Mouse (Mus musculus) cortical plate, adult 2 months (tissue): Measurements from ENCODE around the gene Xlr5c. TPM values are rescaled to one million over a fixed set of nuclear protein-coding genes. Genes with fewer than 3 reads are reported as not detected.
"Not testable (repeated sequence)": the region's sequence is repeated elsewhere in the genome, so short reads cannot be mapped to it uniquely, and the experiment has no call there.

Experiments used
- H3K27ac ChIP-seq: fragments of 200-500 bp; 2 replicates; pipeline ENCODE4 v1.5.1; 2012; ENCODE audit warnings: low read length, control low read depth, inconsistent platforms; ENCODE audit not compliant: insufficient read depth
- H3K4me1 ChIP-seq: fragments of 200-500 bp; 2 replicates; pipeline ENCODE4 v1.6.1; 2011; ENCODE audit warnings: low read length; ENCODE audit not compliant: control insufficient read depth, insufficient read depth
- H3K4me3 ChIP-seq: fragments of 200-500 bp; 2 replicates; pipeline ENCODE4 v1.5.1; 2011; ENCODE audit warnings: mild to moderate bottlenecking, low read length, control low read depth; ENCODE audit not compliant: insufficient read depth
- CTCF ChIP-seq: fragments of 200-500 bp; IDR thresholded peaks from 2 replicates; pipeline ENCODE4 v1.5.1; 2011; ENCODE audit warnings: mild to moderate bottlenecking, control low read depth, low read length; ENCODE audit not compliant: insufficient read depth; ENCODE audit errors: extremely low read depth
- POLR2A ChIP-seq: fragments of 200-500 bp; IDR thresholded peaks from 2 replicates; pipeline ENCODE4 v1.6.1; 2011; ENCODE audit warnings: mild to moderate bottlenecking, low read length, control low read depth; ENCODE audit not compliant: insufficient read depth; ENCODE audit errors: extremely low read depth
- polyA plus RNA-seq: library from polyadenylated mRNA; depleted of rRNA; stranded (reverse); fragments of >200 nt; gene quantifications from 2 replicates; pipeline ENCODE4 v1.2.3, GENCODE M21; 2012; rRNA removed

The Xlr5c gene
- polyA plus RNA-seq = not detected in 2 replicates

GRCm38 (mm10) chrX:73292876-73293275 is at the start of gene Xlr5c, which contains the start of gene Xlr5a:
Gene Xlr5c (minus strand): TSS chrX:73292976.
Gene Xlr5a (minus strand): TSS chrX:73292976.
- H3K4me3 ChIP-seq, H3K4me1 ChIP-seq, H3K27ac ChIP-seq: not testable (repeated sequence)

- Histone ChIP-seq H3K4me1 (peaks cover 2% of the 10 kb centered on the region; the same call in 1 of the 2 replicates), H3K4me3 (peak within 1 kb of the TSS; percentile 83), H3K27ac (peak within 1 kb of the TSS; percentile 54; the same call in 1 of the 2 replicates)
- TF ChIP-seq POLR2A (no peak), CTCF (no peak)
These were observed 49.7 kb upstream of the Xlr5c start, which contains the start of gene Zfp275 for GRCm38 (mm10) chrX:73342483-73342895. Gene Zfp275 (plus strand): TSS chrX:73342621.

- TF ChIP-seq CTCF (no peak), POLR2A (no peak)
- Histone ChIP-seq H3K4me1 (peaks cover 2% of the 10 kb centered on the region; the same call in 1 of the 2 replicates), H3K4me3 (peak overlapping the region; percentile 83), H3K27ac (no peak overlapping the region)
These were observed 49.3 kb upstream of the Xlr5c start for GRCm38 (mm10) chrX:73342068-73342467.

GRCm38 (mm10) chrX:73341473-73341872 is 48.7 kb upstream of the Xlr5c start:
- TF ChIP-seq CTCF (no peak), POLR2A (no peak)
- no peak overlapping the region for H3K4me3 ChIP-seq
- H3K4me1 ChIP-seq = peaks cover 2% of the 10 kb centered on the region; the same call in 1 of the 2 replicates
- H3K27ac ChIP-seq = no peak overlapping the region

GRCm38 (mm10) chrX:73336740-73337139 is 44.0 kb upstream of the Xlr5c start, which contains the start of gene Gm45015:
Gene Gm45015 (minus strand): TSS chrX:73336840.
- TF ChIP-seq POLR2A = no peak
- TF ChIP-seq CTCF = no peak
- H3K4me3 ChIP-seq = no peak within 1 kb of the TSS
- H3K27ac ChIP-seq = no peak within 1 kb of the TSS
- H3K4me1 ChIP-seq = no peaks in the 10 kb centered on the region

GRCm38 (mm10) chrX:73333548-73333947 is 40.8 kb upstream of the Xlr5c start:
- no peak overlapping the region for H3K4me3 ChIP-seq
- no peaks in the 10 kb centered on the region for H3K4me1 ChIP-seq
- H3K27ac ChIP-seq = no peak overlapping the region
- TF ChIP-seq POLR2A = no peak
- TF ChIP-seq CTCF = no peak

GRCm38 (mm10) chrX:73327215-73327614 is 34.4 kb upstream of the Xlr5c start:
- no peak overlapping the region for H3K4me3 ChIP-seq
- no peak for TF ChIP-seq POLR2A
- TF ChIP-seq CTCF = no peak
- H3K4me1 ChIP-seq = no peaks in the 10 kb centered on the region
- no peak overlapping the region for H3K27ac ChIP-seq

GRCm38 (mm10) chrX:73321029-73321428 is 28.3 kb upstream of the Xlr5c start:
- TF ChIP-seq CTCF = no peak
- no peak for TF ChIP-seq POLR2A
- no peak overlapping the region for H3K4me3 ChIP-seq
- no peak overlapping the region for H3K27ac ChIP-seq
- H3K4me1 ChIP-seq = no peaks in the 10 kb centered on the region

GRCm38 (mm10) chrX:73312522-73312921 is 19.7 kb upstream of the Xlr5c start:
- Histone ChIP-seq H3K4me1 (no peaks in the 10 kb centered on the region), H3K4me3 (no peak overlapping the region), H3K27ac (no peak overlapping the region)
- no peak for TF ChIP-seq POLR2A
- TF ChIP-seq CTCF = no peak

GRCm38 (mm10) chrX:73295745-73296144 is 3.0 kb upstream of the Xlr5c start:
- H3K27ac ChIP-seq, H3K4me1 ChIP-seq, H3K4me3 ChIP-seq: not testable (repeated sequence)

GRCm38 (mm10) chrX:73265270-73265669 is 27.5 kb downstream of the Xlr5c start, which contains the start of gene Xlr3c:
Gene Xlr3c (minus strand): TSS chrX:73265390.
- not testable (repeated sequence) for H3K4me3 ChIP-seq, H3K27ac ChIP-seq, H3K4me1 ChIP-seq

- not testable (repeated sequence) for H3K4me1 ChIP-seq, H3K4me3 ChIP-seq, H3K27ac ChIP-seq
These were observed 30.3 kb downstream of the Xlr5c start for GRCm38 (mm10) chrX:73262428-73262827.

- not testable (repeated sequence) for H3K4me3 ChIP-seq, H3K27ac ChIP-seq, H3K4me1 ChIP-seq
These were observed 49.9 kb downstream of the Xlr5c start, which contains the start of gene Xlr4c for GRCm38 (mm10) chrX:73242821-73243325. Gene Xlr4c (minus strand): TSS chrX:73243130.
